Mouse (Mus musculus): ENCODE results near the gene Prickle2. TPM values are rescaled to one million over a fixed set of nuclear protein-coding genes. Genes with fewer than 3 reads are reported as not detected.

Gene Prickle2
- polyA plus RNA-seq, 1 experiment: 0.02 TPM

- H3K79me2 ChIP-seq (ENCODE audit: control insufficient read depth, insufficient read depth): no peaks in the 10 kb centered on the region
- H3K27me3 ChIP-seq (ENCODE audit: control insufficient read depth, insufficient read depth, insufficient read length): no peaks in the 10 kb centered on the region
- no peak for TF ChIP-seq MYOD1 (IDR thresholded peaks at IDR 0.05; ENCODE audit: control insufficient read depth in 1 of 3, insufficient read length in 2 of 3, low read depth in 2 of 3)
- TF ChIP-seq MYOG (IDR thresholded peaks at IDR 0.05; ENCODE audit: control insufficient read depth in 1 of 3, insufficient read depth in 1 of 3, insufficient read length in 2 of 3, low read depth in 2 of 3): no peak
- no peak for TF ChIP-seq MAX (IDR thresholded peaks at IDR 0.05; ENCODE audit: low read depth)
- no peak for TF ChIP-seq USF1 (IDR thresholded peaks at IDR 0.05; ENCODE audit: low read depth)
- no peak for TF ChIP-seq TCF12 (IDR thresholded peaks at IDR 0.05; ENCODE audit: insufficient read depth, poor library complexity, severe bottlenecking)
- TF ChIP-seq SRF (IDR thresholded peaks at IDR 0.05; ENCODE audit: control insufficient read depth, insufficient read length, low read depth): no peak
- TF ChIP-seq E2F4 (IDR thresholded peaks at IDR 0.05; ENCODE audit: insufficient read depth): no peak
- no peak for TF ChIP-seq POLR2A (IDR thresholded peaks at IDR 0.05; ENCODE audit: insufficient read length, low read depth)
- TF ChIP-seq POLR2AphosphoS2 (IDR thresholded peaks at IDR 0.05; ENCODE audit: insufficient read length, low read depth): no peak
- TF ChIP-seq TCF3 (IDR thresholded peaks at IDR 0.05; ENCODE audit: insufficient read length, low read depth): no peak
- no peak for TF ChIP-seq CEBPB (IDR thresholded peaks at IDR 0.05; ENCODE audit: insufficient read depth, poor library complexity, severe bottlenecking)
- no peak for TF ChIP-seq REST (IDR thresholded peaks at IDR 0.05; ENCODE audit: insufficient read depth, insufficient read length)
- no peak overlapping the region for H3ac ChIP-seq (ENCODE audit: control insufficient read depth, insufficient read length)
- H3K4me2 ChIP-seq (ENCODE audit: low read depth): no peak overlapping the region
- H3K36me3 ChIP-seq (ENCODE audit: control insufficient read depth, insufficient read depth): no peaks in the 10 kb centered on the region
- H3K4me3 ChIP-seq: no peak overlapping the region
These were observed 254.5 kb downstream of the Prickle2 start for GRCm38 (mm10) chr6:92451421-92451820.

GRCm38 (mm10) chr6:92449956-92450355, 256.0 kb downstream of the Prickle2 start:
- H3K4me3 ChIP-seq: no peak overlapping the region
- H3ac ChIP-seq (ENCODE audit: control insufficient read depth, insufficient read length): no peak overlapping the region
- no peaks in the 10 kb centered on the region for H3K79me2 ChIP-seq (ENCODE audit: control insufficient read depth, insufficient read depth)
- no peak overlapping the region for H3K4me2 ChIP-seq (ENCODE audit: low read depth)
- H3K27me3 ChIP-seq (ENCODE audit: control insufficient read depth, insufficient read depth, insufficient read length): no peaks in the 10 kb centered on the region
- H3K36me3 ChIP-seq (ENCODE audit: control insufficient read depth, insufficient read depth): no peaks in the 10 kb centered on the region
- TF ChIP-seq MYOG (IDR thresholded peaks at IDR 0.05; ENCODE audit: control insufficient read depth in 1 of 3, insufficient read depth in 1 of 3, insufficient read length in 2 of 3, low read depth in 2 of 3) (no peak), TCF3 (IDR thresholded peaks at IDR 0.05; ENCODE audit: insufficient read length, low read depth) (no peak), POLR2A (IDR thresholded peaks at IDR 0.05; ENCODE audit: insufficient read length, low read depth) (no peak), REST (IDR thresholded peaks at IDR 0.05; ENCODE audit: insufficient read depth, insufficient read length) (no peak), POLR2AphosphoS2 (IDR thresholded peaks at IDR 0.05; ENCODE audit: insufficient read length, low read depth) (no peak), CEBPB (IDR thresholded peaks at IDR 0.05; ENCODE audit: insufficient read depth, poor library complexity, severe bottlenecking) (no peak), E2F4 (IDR thresholded peaks at IDR 0.05; ENCODE audit: insufficient read depth) (no peak), SRF (IDR thresholded peaks at IDR 0.05; ENCODE audit: control insufficient read depth, insufficient read length, low read depth) (no peak), MAX (IDR thresholded peaks at IDR 0.05; ENCODE audit: low read depth) (no peak), USF1 (IDR thresholded peaks at IDR 0.05; ENCODE audit: low read depth) (no peak), MYOD1 (IDR thresholded peaks at IDR 0.05; ENCODE audit: control insufficient read depth in 1 of 3, insufficient read length in 2 of 3, low read depth in 2 of 3) (no peak), TCF12 (IDR thresholded peaks at IDR 0.05; ENCODE audit: insufficient read depth, poor library complexity, severe bottlenecking) (no peak)

GRCm38 (mm10) chr6:92446662-92447061, 259.3 kb downstream of the Prickle2 start:
- no peak overlapping the region for H3K4me3 ChIP-seq

GRCm38 (mm10) chr6:92441205-92441604, 264.8 kb downstream of the Prickle2 start:
- Histone ChIP-seq H3K4me2 (ENCODE audit: low read depth) (no peak overlapping the region), H3K79me2 (ENCODE audit: control insufficient read depth, insufficient read depth) (no peaks in the 10 kb centered on the region), H3K27me3 (ENCODE audit: control insufficient read depth, insufficient read depth, insufficient read length) (no peaks in the 10 kb centered on the region), H3ac (ENCODE audit: control insufficient read depth, insufficient read length) (no peak overlapping the region), H3K4me3 (no peak overlapping the region), H3K36me3 (ENCODE audit: control insufficient read depth, insufficient read depth) (no peaks in the 10 kb centered on the region)
- TF ChIP-seq CEBPB (IDR thresholded peaks at IDR 0.05; ENCODE audit: insufficient read depth, poor library complexity, severe bottlenecking) (no peak), E2F4 (IDR thresholded peaks at IDR 0.05; ENCODE audit: insufficient read depth) (no peak), POLR2A (IDR thresholded peaks at IDR 0.05; ENCODE audit: insufficient read length, low read depth) (no peak), USF1 (IDR thresholded peaks at IDR 0.05; ENCODE audit: low read depth) (no peak), TCF3 (IDR thresholded peaks at IDR 0.05; ENCODE audit: insufficient read length, low read depth) (no peak), MYOD1 (IDR thresholded peaks at IDR 0.05; ENCODE audit: control insufficient read depth in 1 of 3, insufficient read length in 2 of 3, low read depth in 2 of 3) (no peak), MYOG (IDR thresholded peaks at IDR 0.05; ENCODE audit: control insufficient read depth in 1 of 3, insufficient read depth in 1 of 3, insufficient read length in 2 of 3, low read depth in 2 of 3) (no peak), SRF (IDR thresholded peaks at IDR 0.05; ENCODE audit: control insufficient read depth, insufficient read length, low read depth) (no peak), MAX (IDR thresholded peaks at IDR 0.05; ENCODE audit: low read depth) (no peak), POLR2AphosphoS2 (IDR thresholded peaks at IDR 0.05; ENCODE audit: insufficient read length, low read depth) (no peak), REST (IDR thresholded peaks at IDR 0.05; ENCODE audit: insufficient read depth, insufficient read length) (no peak), TCF12 (IDR thresholded peaks at IDR 0.05; ENCODE audit: insufficient read depth, poor library complexity, severe bottlenecking) (no peak)

More at GRCm38 (mm10) chr6:92446662-92447061, 259.3 kb downstream of the Prickle2 start:
- no peaks in the 10 kb centered on the region for H3K36me3 ChIP-seq (ENCODE audit: control insufficient read depth, insufficient read depth)
- TF ChIP-seq POLR2A (IDR thresholded peaks at IDR 0.05; ENCODE audit: insufficient read length, low read depth) (no peak), E2F4 (IDR thresholded peaks at IDR 0.05; ENCODE audit: insufficient read depth) (no peak), MYOG (IDR thresholded peaks at IDR 0.05; ENCODE audit: control insufficient read depth in 1 of 3, insufficient read depth in 1 of 3, insufficient read length in 2 of 3, low read depth in 2 of 3) (no peak), CEBPB (IDR thresholded peaks at IDR 0.05; ENCODE audit: insufficient read depth, poor library complexity, severe bottlenecking) (no peak), POLR2AphosphoS2 (IDR thresholded peaks at IDR 0.05; ENCODE audit: insufficient read length, low read depth) (no peak), SRF (IDR thresholded peaks at IDR 0.05; ENCODE audit: control insufficient read depth, insufficient read length, low read depth) (no peak)
- no peak overlapping the region for H3K4me2 ChIP-seq (ENCODE audit: low read depth)
- H3ac ChIP-seq (ENCODE audit: control insufficient read depth, insufficient read length): no peak overlapping the region
- H3K79me2 ChIP-seq (ENCODE audit: control insufficient read depth, insufficient read depth): no peaks in the 10 kb centered on the region
- no peaks in the 10 kb centered on the region for H3K27me3 ChIP-seq (ENCODE audit: control insufficient read depth, insufficient read depth, insufficient read length)
